Mouse (Mus musculus): Measurements from ENCODE around the gene Patz1.

- no peak for TF ChIP-seq CTCF (IDR thresholded peaks at IDR 0.05; ENCODE audit: control insufficient read depth, insufficient read depth, insufficient replicate concordance, low read depth, low read length)
- TF ChIP-seq POLR2A (IDR thresholded peaks at IDR 0.05; ENCODE audit: control insufficient read depth, low read depth, low read length) = no peak
These were observed 4.1 kb downstream of the Patz1 start for GRCm38 (mm10) chr11:3292711-3293249.
